Mouse (Mus musculus) spleen, adult 2 months (tissue): ENCODE measurements around the gene Spint5. TPM values are rescaled to one million over a fixed set of nuclear protein-coding genes. Genes with fewer than 3 reads are reported as not detected.

ENCODE experiments used
- DNase-seq, 2 experiments: peaks; one replicate each; pipeline versions ENCODE4 v3.0.0 to v3.0.0-alpha.2; 2012 to 2021; ENCODE audit warnings: low spot score in 2 of 2, low read depth in 1 of 2
- H3K27ac ChIP-seq: fragments of 200-500 bp; 2 replicates; pipeline ENCODE4 v1.5.1; 2012; ENCODE audit warnings: low read length, inconsistent platforms; ENCODE audit not compliant: insufficient read depth
- H3K27me3 ChIP-seq: fragments of 200-500 bp; 2 replicates; pipeline ENCODE4 v1.6.1; 2012; ENCODE audit warnings: mild to moderate bottlenecking, moderate library complexity, low read length, inconsistent platforms; ENCODE audit not compliant: control insufficient read depth, insufficient read depth
- H3K36me3 ChIP-seq: fragments of 200-500 bp; 2 replicates; pipeline ENCODE4 v1.6.1; 2012; ENCODE audit warnings: mild to moderate bottlenecking, low read length, inconsistent platforms; ENCODE audit not compliant: control insufficient read depth, insufficient read depth
- H3K4me1 ChIP-seq: fragments of 200-500 bp; 2 replicates; pipeline ENCODE4 v1.6.1; 2011; ENCODE audit warnings: inconsistent platforms; ENCODE audit not compliant: control insufficient read depth, insufficient read depth, insufficient read length
- H3K4me3 ChIP-seq: fragments of 200-500 bp; 2 replicates; pipeline ENCODE4 v1.5.1; 2011; ENCODE audit warnings: mild to moderate bottlenecking, inconsistent platforms; ENCODE audit not compliant: insufficient read depth, insufficient read length; ENCODE audit errors: extremely low read depth
- CTCF ChIP-seq: fragments of 200-500 bp; IDR thresholded peaks from 2 replicates; pipeline ENCODE4 v1.5.1; 2011; ENCODE audit warnings: mild to moderate bottlenecking, inconsistent platforms; ENCODE audit not compliant: insufficient read depth, insufficient read length, insufficient replicate concordance; ENCODE audit errors: extremely low read depth
- POLR2A ChIP-seq: fragments of 200-500 bp; IDR thresholded peaks from 2 replicates; pipeline ENCODE4 v1.6.1; 2011; ENCODE audit warnings: low read depth, low read length, inconsistent platforms
- WGBS: fragments of 180-500 bp; shearing (Covaris S2); methylation state at CpG from one replicate; pipeline ENCODE4 v1.1.7; 2018; 5-methylcytosine and 5-hydroxymethylcytosine counted together
- polyA plus RNA-seq: library from polyadenylated mRNA; depleted of rRNA; stranded (reverse); fragments of >200 nt; gene quantifications from 2 replicates; pipeline ENCODE4 v1.2.3, GENCODE M21; 2012

The Spint5 gene
- polyA plus RNA-seq, 1 experiment = not detected

GRCm38 (mm10) chr2:164754105-164754504 lies 39.0 kb downstream of the Spint5 start:
- H3K27me3 ChIP-seq = no peaks in the 10 kb centered on the region
- no peak overlapping the region for H3K27ac ChIP-seq
- peaks cover 49% of the 10 kb centered on the region for H3K36me3 ChIP-seq
- DNase-seq = no peak
- TF ChIP-seq POLR2A = no peak
- no peak for TF ChIP-seq CTCF
- 36% methylated on average over 11 of the region's 11 CpGs for WGBS
- H3K4me1 ChIP-seq = no peaks in the 10 kb centered on the region
- no peak overlapping the region for H3K4me3 ChIP-seq

- peaks cover 50% of the 10 kb centered on the region for H3K36me3 ChIP-seq
- H3K27ac ChIP-seq = no peak overlapping the region
- WGBS = 80% methylated on average over 2 of the region's 2 CpGs
- no peaks in the 10 kb centered on the region for H3K4me1 ChIP-seq
- H3K4me3 ChIP-seq = no peak overlapping the region
- TF ChIP-seq CTCF = no peak
- TF ChIP-seq POLR2A = no peak
- H3K27me3 ChIP-seq = no peaks in the 10 kb centered on the region
- DNase-seq = no peak
Observed at GRCm38 (mm10) chr2:164754800-164755199, 39.7 kb downstream of the Spint5 start.

- H3K4me3 ChIP-seq = no peak overlapping the region
- no peaks in the 10 kb centered on the region for H3K4me1 ChIP-seq
- peaks cover 43% of the 10 kb centered on the region for H3K36me3 ChIP-seq
- no peak for TF ChIP-seq POLR2A
- TF ChIP-seq CTCF = no peak
- WGBS = 95% methylated on average over 11 of the region's 11 CpGs
- DNase-seq = no peak
- H3K27ac ChIP-seq = no peak overlapping the region
- no peaks in the 10 kb centered on the region for H3K27me3 ChIP-seq
Observed at GRCm38 (mm10) chr2:164757841-164758240, 42.7 kb downstream of the Spint5 start.

GRCm38 (mm10) chr2:164758692-164759091 lies 43.6 kb downstream of the Spint5 start:
- TF ChIP-seq POLR2A (no peak), CTCF (no peak)
- Histone ChIP-seq H3K36me3 (peaks cover 40% of the 10 kb centered on the region), H3K4me1 (no peaks in the 10 kb centered on the region), H3K27ac (no peak overlapping the region), H3K27me3 (no peaks in the 10 kb centered on the region), H3K4me3 (no peak overlapping the region)
- no peak for DNase-seq
- WGBS = 94% methylated on average over 1 of the region's 1 CpGs

GRCm38 (mm10) chr2:164760059-164760833 lies 45.1 kb downstream of the Spint5 start:
- DNase-seq = no peak
- peaks cover 34% of the 10 kb centered on the region for H3K36me3 ChIP-seq
- H3K4me3 ChIP-seq = no peak overlapping the region
- no peaks in the 10 kb centered on the region for H3K27me3 ChIP-seq
- WGBS = 58% methylated on average over 4 of the region's 4 CpGs
- no peak for TF ChIP-seq CTCF
- no peak for TF ChIP-seq POLR2A
- H3K27ac ChIP-seq = peak overlapping the region; percentile 1; the same call in 1 of the 2 replicates
- H3K4me1 ChIP-seq = no peaks in the 10 kb centered on the region

GRCm38 (mm10) chr2:164761502-164761901 lies 46.4 kb downstream of the Spint5 start:
- DNase-seq = no peak
- peaks cover 28% of the 10 kb centered on the region for H3K36me3 ChIP-seq
- H3K27ac ChIP-seq = no peak overlapping the region; the same call in 1 of the 2 replicates
- no peak overlapping the region for H3K4me3 ChIP-seq
- TF ChIP-seq CTCF = no peak
- TF ChIP-seq POLR2A = no peak
- 92% methylated on average over 2 of the region's 2 CpGs for WGBS
- no peaks in the 10 kb centered on the region for H3K4me1 ChIP-seq
- H3K27me3 ChIP-seq = no peaks in the 10 kb centered on the region

GRCm38 (mm10) chr2:164761971-164762370 lies 46.9 kb downstream of the Spint5 start:
- no peaks in the 10 kb centered on the region for H3K27me3 ChIP-seq
- H3K27ac ChIP-seq = no peak overlapping the region; the same call in 1 of the 2 replicates
- WGBS = 93% methylated on average over 4 of the region's 4 CpGs
- H3K36me3 ChIP-seq = peaks cover 27% of the 10 kb centered on the region
- TF ChIP-seq CTCF = no peak
- TF ChIP-seq POLR2A = no peak
- DNase-seq = no peak
- no peak overlapping the region for H3K4me3 ChIP-seq
- no peaks in the 10 kb centered on the region for H3K4me1 ChIP-seq
